Mouse (Mus musculus) thymus, adult 18-20 months (tissue): Measurements from ENCODE around the gene 2700049A03Rik.
A peak's percentile ranks its signal among the peaks of the same experiment; 100 is the strongest.

ENCODE experiments used
- DNase-seq, 2 experiments: peaks; one replicate each; pipeline ENCODE4 v3.0.0; 2022; ENCODE audit warnings: mixed read lengths in 2 of 2

The 2700049A03Rik gene

DNA sequence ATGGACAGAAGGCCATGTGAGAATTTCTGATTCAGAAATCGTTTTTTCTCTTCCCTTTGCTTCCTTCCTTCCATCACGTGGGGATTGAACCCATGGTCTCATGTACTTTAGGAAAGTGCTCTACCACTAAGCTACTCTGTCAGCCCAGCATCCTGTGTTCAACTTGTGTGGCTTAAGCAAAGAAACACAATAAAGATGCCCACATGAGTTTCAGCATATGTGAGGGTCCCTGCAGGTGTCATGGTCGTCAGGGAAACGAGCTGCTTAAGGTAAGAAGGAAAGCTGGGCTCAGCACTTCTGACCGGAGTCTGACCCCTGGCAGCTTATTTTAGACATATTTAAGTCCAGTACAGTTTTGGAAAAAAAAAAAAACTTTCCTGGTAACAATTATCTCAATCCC is 134.5 kb downstream of the 2700049A03Rik start:
- DNase-seq: no peak

DNA sequence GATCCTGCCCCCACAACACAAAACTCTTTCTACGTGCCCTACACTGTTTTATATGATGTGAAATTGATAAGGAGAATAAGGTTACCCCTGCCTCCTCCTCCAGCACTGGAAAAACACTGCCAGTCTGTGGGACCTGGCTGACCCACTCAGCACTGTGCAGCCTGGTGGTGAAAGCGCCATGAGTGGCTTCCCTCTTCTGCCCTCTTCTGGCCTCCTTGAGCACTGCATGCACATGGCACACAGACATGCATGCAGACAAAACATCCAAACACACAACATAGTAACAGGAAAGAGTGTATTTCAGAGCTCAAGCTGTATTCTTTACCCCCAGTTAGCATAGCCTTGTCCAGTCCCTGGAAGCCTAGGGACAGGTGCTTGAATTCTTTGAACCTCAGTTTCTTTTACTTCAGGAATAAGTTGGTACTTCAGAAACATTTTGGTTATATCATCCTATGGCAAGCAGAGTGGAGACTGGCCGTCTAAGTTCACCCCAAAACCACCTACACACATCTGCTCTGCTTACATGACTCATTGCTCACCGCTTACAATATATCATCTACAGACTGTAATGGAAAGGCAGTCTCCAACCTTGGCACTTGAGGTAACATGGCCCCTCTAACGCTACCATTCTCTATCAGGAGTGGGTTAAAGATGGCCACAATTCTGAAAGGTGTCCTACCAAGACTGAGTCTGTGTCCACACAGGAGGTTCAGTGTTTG is 138.0 kb downstream of the 2700049A03Rik start:
- peak in 1 of 2 experiments; percentile 7 for DNase-seq

DNA sequence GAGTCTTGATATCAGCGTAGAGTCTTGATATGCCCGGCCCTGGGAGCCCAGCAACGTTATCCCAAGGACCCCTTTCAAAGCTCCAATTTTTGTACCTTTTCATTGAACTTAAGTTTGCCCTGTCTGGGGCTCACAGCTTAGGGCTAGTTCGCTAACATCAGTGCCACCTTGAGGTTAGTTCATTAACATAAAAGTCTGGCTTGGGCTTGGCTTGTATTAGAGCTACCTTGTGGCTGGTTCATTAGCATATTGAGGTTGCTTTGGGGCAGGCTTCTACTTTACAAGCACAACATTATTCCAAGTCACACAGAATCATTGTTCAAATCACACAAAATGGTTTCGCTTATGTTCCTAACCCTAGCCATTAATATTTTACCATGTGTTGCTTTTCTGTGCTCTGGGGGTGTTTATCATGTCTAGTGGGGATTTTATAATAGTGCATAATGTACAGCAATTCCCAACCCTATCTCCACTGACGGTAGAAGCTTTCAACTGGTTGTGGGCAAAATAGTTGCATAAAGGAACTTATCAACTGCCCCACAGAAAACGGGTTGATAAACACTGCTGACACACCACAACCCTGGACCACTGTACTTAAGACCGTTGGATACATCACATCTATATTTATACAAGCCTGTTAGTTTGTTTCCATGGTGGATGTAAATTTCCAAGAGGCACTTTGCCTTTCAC is 139.4 kb downstream of the 2700049A03Rik start:
- no peak for DNase-seq

DNA sequence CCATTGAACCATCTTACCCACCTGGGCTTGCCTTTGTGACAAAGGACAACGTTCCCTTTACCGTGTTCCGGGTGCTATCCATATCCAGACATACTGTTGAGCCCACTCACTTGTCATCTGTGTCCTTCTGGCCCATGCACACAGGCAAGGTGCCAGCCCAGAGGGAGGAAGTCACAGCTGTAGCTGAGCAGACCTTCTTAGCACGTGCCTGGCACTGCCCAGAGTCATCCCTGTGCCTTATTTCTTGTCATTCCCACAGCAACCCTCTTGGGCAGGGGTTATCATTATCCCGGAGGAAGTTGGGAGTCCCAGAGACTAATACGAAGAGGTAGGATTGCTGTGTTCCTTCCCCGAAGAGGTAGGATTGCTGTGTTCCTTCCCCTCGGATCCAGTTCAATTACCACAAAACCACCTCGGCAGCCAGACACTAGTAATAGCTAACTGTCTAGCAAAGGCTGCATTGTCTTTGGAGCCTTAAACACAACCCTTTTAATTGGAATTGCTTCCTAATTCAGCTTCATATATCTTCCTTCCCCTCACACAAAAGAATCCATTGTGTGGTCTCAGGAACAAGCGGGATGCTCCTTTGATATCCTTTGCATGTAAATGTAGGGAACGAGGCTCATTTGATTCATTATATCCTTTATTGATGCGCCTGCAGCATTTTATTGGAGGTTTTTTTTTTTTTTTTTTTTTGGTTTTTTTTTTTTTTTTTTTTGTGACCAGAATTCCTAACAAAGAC is 143.0 kb downstream of the 2700049A03Rik start:
- DNase-seq: no peak

DNA sequence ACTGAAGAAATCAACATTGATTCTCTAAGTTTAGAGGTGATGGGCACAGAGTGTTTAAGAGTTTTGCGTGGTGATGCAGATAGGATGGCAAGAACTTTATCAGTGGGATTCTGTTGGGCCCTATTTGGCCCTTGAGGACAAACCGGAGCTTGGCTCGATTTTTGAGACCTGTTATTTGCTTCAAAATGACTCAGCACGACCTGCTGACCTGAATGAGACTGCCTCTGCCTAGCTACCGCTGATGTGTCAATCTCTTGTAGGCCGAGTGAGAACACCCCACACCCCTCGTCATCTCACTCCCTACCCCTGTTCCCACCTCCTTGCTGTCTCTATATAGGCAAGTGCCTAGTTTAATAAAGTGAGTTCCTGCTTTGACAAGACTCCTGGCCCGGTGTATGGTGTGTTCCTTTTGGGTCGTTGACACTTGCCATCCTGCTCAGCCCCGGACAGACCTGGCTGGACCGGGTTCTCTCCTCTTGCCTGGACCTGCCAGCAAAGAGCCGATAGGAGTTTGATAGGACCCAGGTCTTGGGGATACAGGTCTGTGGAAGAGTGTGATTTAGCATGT is 144.6 kb downstream of the 2700049A03Rik start:
- no peak for DNase-seq

DNA sequence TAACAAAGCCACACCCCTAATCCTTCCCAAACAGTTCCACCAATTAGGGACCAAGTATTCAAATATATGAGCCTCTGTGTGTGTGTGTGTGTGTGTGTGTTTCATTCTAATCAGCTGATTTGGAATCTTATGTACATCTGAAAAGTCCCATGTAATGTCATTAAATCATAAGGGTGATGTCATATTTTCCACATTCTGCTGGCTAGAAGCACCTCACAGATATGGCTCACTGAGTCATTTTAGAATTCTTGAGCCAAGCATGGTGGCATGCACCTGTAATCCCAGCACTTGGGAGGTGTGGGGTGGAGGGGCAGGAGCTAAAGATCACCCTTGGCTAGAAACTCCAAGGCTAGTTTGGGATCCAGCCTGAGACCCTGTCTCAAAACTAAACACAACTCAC is 148.8 kb downstream of the 2700049A03Rik start:
- DNase-seq: no peak

DNA sequence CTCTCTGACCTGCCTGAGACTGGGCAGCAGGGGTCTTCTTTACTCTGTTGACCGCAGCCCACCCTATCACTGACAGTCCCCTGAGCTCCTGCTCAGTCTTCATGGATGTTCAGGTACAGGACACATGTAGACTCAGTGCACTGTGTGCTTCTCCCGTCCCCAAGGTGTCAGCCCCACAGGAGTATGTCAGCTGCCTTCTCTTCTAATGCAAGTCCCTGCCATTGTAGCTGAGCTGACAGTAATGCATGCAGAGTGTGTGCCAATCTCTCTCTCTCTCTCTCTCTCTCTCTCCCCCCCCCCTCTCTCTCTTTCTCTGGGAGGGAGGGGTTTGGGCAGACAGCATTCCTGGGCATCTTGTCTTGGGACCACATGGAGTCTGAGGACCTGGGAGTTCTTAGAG is 153.8 kb downstream of the 2700049A03Rik start:
- DNase-seq: no peak
